Mouse (Mus musculus) ES-Bruce4 (cell line): Measurements from ENCODE around the gene Col13a1.

Experiments
- CTCF ChIP-seq: IDR thresholded peaks from one replicate; pipeline ENCODE4 v1.8.1; 2011; ENCODE audit warnings: low read depth, low read length
- POLR2A ChIP-seq: IDR thresholded peaks from one replicate; pipeline ENCODE4 v1.8.1; 2011; ENCODE audit warnings: low read length; ENCODE audit not compliant: insufficient read depth

- TF ChIP-seq CTCF (no peak), POLR2A (no peak)
Measured at GRCm38 (mm10) chr10:61826753-61827435, 152.0 kb downstream of the Col13a1 start.
